Mouse (Mus musculus) bone marrow macrophage, adult 2 months (primary cell): ENCODE measurements around the gene 1700010I14Rik. TPM values are rescaled to one million over a fixed set of nuclear protein-coding genes. Genes with fewer than 3 reads are reported as not detected.

Experiments used
- H3K27ac ChIP-seq: 2 replicates; pipeline ENCODE4 v1.5.1; 2012; ENCODE audit warnings: low read depth, low read length; ENCODE audit not compliant: insufficient read depth
- H3K4me1 ChIP-seq: 2 replicates; pipeline ENCODE4 v1.6.1; 2012; ENCODE audit warnings: low read length; ENCODE audit not compliant: control insufficient read depth, insufficient read depth
- H3K4me3 ChIP-seq: 2 replicates; pipeline ENCODE4 v1.5.1; 2012; ENCODE audit warnings: mild to moderate bottlenecking, low read length, moderate library complexity; ENCODE audit not compliant: insufficient read depth
- CTCF ChIP-seq: IDR thresholded peaks from 2 replicates; pipeline ENCODE4 v1.5.1; 2012; ENCODE audit warnings: low read depth, mild to moderate bottlenecking, low read length, moderate library complexity
- POLR2A ChIP-seq: IDR thresholded peaks from 2 replicates; pipeline ENCODE4 v1.6.1; 2012; ENCODE audit warnings: mild to moderate bottlenecking, low read depth, low read length, borderline replicate concordance
- polyA plus RNA-seq: library from polyadenylated mRNA; stranded (reverse); fragments of >200 nt; gene quantifications from 2 replicates; pipeline ENCODE4 v1.2.4, GENCODE M21; 2012; ENCODE audit not compliant: missing spikeins, insufficient read depth, insufficient read length

Gene 1700010I14Rik
- polyA plus RNA-seq, 1 experiment: 2.9 TPM

DNA sequence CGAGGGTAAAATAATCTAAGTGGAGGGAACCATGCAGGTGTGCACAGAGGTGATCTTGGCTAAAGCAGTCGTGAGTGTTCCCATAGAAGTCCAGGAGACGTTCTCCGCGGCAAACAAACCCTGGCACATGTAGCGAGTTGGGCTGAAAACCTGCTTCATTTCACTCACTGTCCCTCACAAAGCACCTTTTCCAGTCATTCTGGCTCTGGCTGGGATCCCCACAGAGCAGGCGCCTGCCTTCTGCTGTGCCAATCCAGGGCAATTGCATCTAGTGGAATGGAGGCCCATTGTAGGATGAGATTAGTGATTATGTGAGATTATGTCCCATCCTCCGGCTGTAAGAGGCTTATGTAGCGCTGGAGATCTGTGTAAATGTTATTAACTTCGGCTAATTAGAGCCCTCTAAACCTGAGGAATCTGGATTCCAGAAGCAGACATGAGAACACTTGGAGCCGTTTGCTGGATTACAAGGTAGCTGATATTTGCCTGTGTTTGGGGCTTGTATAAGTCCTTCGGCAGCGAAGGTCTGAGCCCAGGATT, 64.4 kb downstream of the 1700010I14Rik start:
- no peak for TF ChIP-seq CTCF
- no peak for TF ChIP-seq POLR2A
- H3K4me3 ChIP-seq: no peak overlapping the region
- no peak overlapping the region for H3K27ac ChIP-seq
- peaks cover 5% of the 10 kb centered on the region for H3K4me1 ChIP-seq

DNA sequence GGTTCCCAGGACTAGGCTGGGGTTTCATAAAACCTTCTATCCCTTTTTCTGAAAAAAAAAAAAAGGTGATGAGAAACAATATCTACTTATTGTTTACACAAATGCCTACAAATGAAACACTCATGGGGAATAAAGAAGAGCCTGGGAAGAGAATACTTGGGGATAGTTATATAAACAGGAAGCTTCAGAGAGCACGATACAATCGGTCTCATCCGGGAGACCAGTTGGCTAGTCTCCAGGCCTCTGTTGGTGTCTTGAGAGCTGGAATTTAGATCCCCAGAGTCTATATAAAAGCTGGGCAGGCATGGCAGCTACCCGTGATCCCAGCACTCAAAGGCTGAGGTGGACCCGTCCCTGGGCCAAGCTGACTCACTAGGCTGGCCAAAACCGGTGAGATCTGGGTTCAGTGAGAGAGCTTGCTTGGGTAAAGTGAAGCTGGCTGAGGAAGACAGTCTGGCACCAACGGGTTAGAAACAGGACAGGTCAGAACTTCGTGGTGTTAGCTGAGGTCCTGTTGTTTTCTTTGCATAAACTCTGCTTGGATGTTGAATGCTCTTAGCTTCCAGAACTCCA, 71.3 kb downstream of the 1700010I14Rik start:
- H3K27ac ChIP-seq: no peak overlapping the region
- H3K4me3 ChIP-seq: no peak overlapping the region
- TF ChIP-seq POLR2A (no peak), CTCF (no peak)
- peaks cover 5% of the 10 kb centered on the region for H3K4me1 ChIP-seq
